Mouse (Mus musculus): ENCODE data around the gene Rce1. TPM values are rescaled to one million over a fixed set of nuclear protein-coding genes. Genes with fewer than 3 reads are reported as not detected.
"Not testable (repeated sequence)": the region's sequence is repeated elsewhere in the genome, so short reads cannot be mapped to it uniquely, and the experiment has no call there.

Gene Rce1
- total RNA-seq, 2 experiments from 2014 or later = 21.4 to 24.2 TPM

GRCm38 (mm10) chr19:4614305-4615150, 10.9 kb downstream of the Rce1 start:
- no peak for DNase-seq (ENCODE audit: extremely low spot score in 1 of 2, low spot score in 1 of 2)

GRCm38 (mm10) chr19:4613464-4614304, 11.8 kb downstream of the Rce1 start:
- no peak for DNase-seq (ENCODE audit: extremely low spot score in 1 of 2, low spot score in 1 of 2)

- DNase-seq (ENCODE audit: extremely low spot score in 1 of 2, low spot score in 1 of 2) = no peak
Observed at GRCm38 (mm10) chr19:4612181-4612961, 13.1 kb downstream of the Rce1 start.

GRCm38 (mm10) chr19:4610109-4610508, 15.3 kb downstream of the Rce1 start:
- DNase-seq (ENCODE audit: extremely low spot score in 1 of 2, low spot score in 1 of 2) = no peak

- no peak for DNase-seq (ENCODE audit: extremely low spot score in 1 of 2, low spot score in 1 of 2)
Observed at GRCm38 (mm10) chr19:4608511-4608910, 16.9 kb downstream of the Rce1 start.

- DNase-seq (ENCODE audit: extremely low spot score in 1 of 2, low spot score in 1 of 2) = no peak
Observed at GRCm38 (mm10) chr19:4607406-4607805, 18.0 kb downstream of the Rce1 start.

- DNase-seq (ENCODE audit: extremely low spot score in 1 of 2, low spot score in 1 of 2) = no peak
Observed at GRCm38 (mm10) chr19:4605654-4606053, 19.8 kb downstream of the Rce1 start.

GRCm38 (mm10) chr19:4603801-4604723, 21.4 kb downstream of the Rce1 start:
- no peak for DNase-seq (ENCODE audit: extremely low spot score in 1 of 2, low spot score in 1 of 2)

- no peak for DNase-seq (ENCODE audit: extremely low spot score in 1 of 2, low spot score in 1 of 2)
Observed at GRCm38 (mm10) chr19:4602459-4602858, 23.0 kb downstream of the Rce1 start.

GRCm38 (mm10) chr19:4596071-4596470, 29.4 kb downstream of the Rce1 start:
- no peak for DNase-seq (ENCODE audit: extremely low spot score in 1 of 2, low spot score in 1 of 2)

GRCm38 (mm10) chr19:4593792-4594522, 31.5 kb downstream of the Rce1 start:
- DNase-seq (ENCODE audit: extremely low spot score in 1 of 2, low spot score in 1 of 2) = no peak

- no peak for DNase-seq (ENCODE audit: extremely low spot score in 1 of 2, low spot score in 1 of 2)
Observed at GRCm38 (mm10) chr19:4590025-4590424, 35.4 kb downstream of the Rce1 start.

- DNase-seq (ENCODE audit: extremely low spot score in 1 of 2, low spot score in 1 of 2) = no peak
Observed at GRCm38 (mm10) chr19:4589081-4589480, 36.4 kb downstream of the Rce1 start.

GRCm38 (mm10) chr19:4588430-4588829, 37.0 kb downstream of the Rce1 start:
- no peak for DNase-seq (ENCODE audit: extremely low spot score in 1 of 2, low spot score in 1 of 2)

GRCm38 (mm10) chr19:4587426-4587825, 38.0 kb downstream of the Rce1 start:
- no peak for DNase-seq (ENCODE audit: extremely low spot score in 1 of 2, low spot score in 1 of 2)

GRCm38 (mm10) chr19:4586783-4587182, 38.7 kb downstream of the Rce1 start:
- not testable (repeated sequence) for DNase-seq (ENCODE audit: extremely low spot score in 1 of 2, low spot score in 1 of 2)

GRCm38 (mm10) chr19:4583856-4584255, 41.6 kb downstream of the Rce1 start:
- no peak for DNase-seq (ENCODE audit: extremely low spot score in 1 of 2, low spot score in 1 of 2)

GRCm38 (mm10) chr19:4579296-4579695, 46.1 kb downstream of the Rce1 start:
- DNase-seq (ENCODE audit: extremely low spot score in 1 of 2, low spot score in 1 of 2) = no peak

GRCm38 (mm10) chr19:4578799-4579198, 46.6 kb downstream of the Rce1 start:
- no peak for DNase-seq (ENCODE audit: extremely low spot score in 1 of 2, low spot score in 1 of 2)
